Mouse (Mus musculus) intestine, embryonic 14.5 days (tissue): ENCODE measurements around the gene Mblac1. TPM values are rescaled to one million over a fixed set of nuclear protein-coding genes. Genes with fewer than 3 reads are reported as not detected.

Experiments
- ATAC-seq: fragments of 200-750 bp; cut with Nextera tagmentation; replicated peaks from 2 replicates; pipeline ENCODE4 v1.8.0; 2017; ENCODE audit warnings: low read depth, moderate number of reproducible peaks, moderate TSS enrichment, moderate library complexity; ENCODE audit not compliant: low FRiP score, low TSS enrichment
- DNase-seq: peaks from one replicate; pipeline ENCODE4 v3.0.0-alpha.2; 2018; ENCODE audit warnings: low spot score
- H3K27ac ChIP-seq: fragments of 300-500 bp; sonication (generic); 2 replicates; pipeline ENCODE4 v1.5.1; 2014; ENCODE audit warnings: low read depth, mild to moderate bottlenecking, control low read depth
- H3K27me3 ChIP-seq: fragments of 300-500 bp; sonication (generic); replicated peaks from 2 replicates; pipeline ENCODE4 v1.6.1; 2014; ENCODE audit warnings: low read length, control low read depth; ENCODE audit not compliant: control insufficient read depth, insufficient read depth
- H3K36me3 ChIP-seq: fragments of 300-500 bp; sonication (generic); 2 replicates; pipeline ENCODE4 v1.6.1; 2014; ENCODE audit warnings: low read length, control low read depth; ENCODE audit not compliant: control insufficient read depth, insufficient read depth
- H3K4me1 ChIP-seq: fragments of 300-500 bp; sonication (generic); replicated peaks from 2 replicates; pipeline ENCODE4 v1.6.1; 2014; ENCODE audit warnings: low read length, control low read depth, mixed read lengths; ENCODE audit not compliant: control insufficient read depth, insufficient read depth
- H3K4me2 ChIP-seq: fragments of 300-500 bp; sonication (generic); 2 replicates; pipeline ENCODE4 v1.6.1; 2014; ENCODE audit warnings: low read length
- H3K4me3 ChIP-seq: fragments of 300-500 bp; sonication (generic); 2 replicates; pipeline ENCODE4 v1.5.1; 2014; ENCODE audit warnings: low read depth, low read length, control low read depth, mixed read lengths
- H3K9ac ChIP-seq: fragments of 300-500 bp; sonication (generic); 2 replicates; pipeline ENCODE4 v1.6.1; 2014; ENCODE audit warnings: mild to moderate bottlenecking, low read length
- H3K9me3 ChIP-seq: fragments of 300-500 bp; sonication (generic); 2 replicates; pipeline ENCODE4 v1.6.1; 2016; ENCODE audit warnings: low read length, control low read depth; ENCODE audit not compliant: control insufficient read depth
- WGBS: fragments of 180-500 bp; shearing (Covaris S2); extraction: QIAGEN DNeasy Blood & Tissue Kit; methylation state at CpG from one replicate; pipeline ENCODE4 v1.1.7; 2014; 5-methylcytosine and 5-hydroxymethylcytosine counted together
- polyA plus RNA-seq: library from polyadenylated mRNA; unstranded; fragments of >200 nt; fragmentation: Nextera tagmentation; extraction: Ambion mirVana; gene quantifications from 2 replicates; pipeline ENCODE4 v1.2.1, GENCODE M21; 2014

The Mblac1 gene
- 8.4 and 9.7 TPM in 2 replicates for polyA plus RNA-seq

DNA sequence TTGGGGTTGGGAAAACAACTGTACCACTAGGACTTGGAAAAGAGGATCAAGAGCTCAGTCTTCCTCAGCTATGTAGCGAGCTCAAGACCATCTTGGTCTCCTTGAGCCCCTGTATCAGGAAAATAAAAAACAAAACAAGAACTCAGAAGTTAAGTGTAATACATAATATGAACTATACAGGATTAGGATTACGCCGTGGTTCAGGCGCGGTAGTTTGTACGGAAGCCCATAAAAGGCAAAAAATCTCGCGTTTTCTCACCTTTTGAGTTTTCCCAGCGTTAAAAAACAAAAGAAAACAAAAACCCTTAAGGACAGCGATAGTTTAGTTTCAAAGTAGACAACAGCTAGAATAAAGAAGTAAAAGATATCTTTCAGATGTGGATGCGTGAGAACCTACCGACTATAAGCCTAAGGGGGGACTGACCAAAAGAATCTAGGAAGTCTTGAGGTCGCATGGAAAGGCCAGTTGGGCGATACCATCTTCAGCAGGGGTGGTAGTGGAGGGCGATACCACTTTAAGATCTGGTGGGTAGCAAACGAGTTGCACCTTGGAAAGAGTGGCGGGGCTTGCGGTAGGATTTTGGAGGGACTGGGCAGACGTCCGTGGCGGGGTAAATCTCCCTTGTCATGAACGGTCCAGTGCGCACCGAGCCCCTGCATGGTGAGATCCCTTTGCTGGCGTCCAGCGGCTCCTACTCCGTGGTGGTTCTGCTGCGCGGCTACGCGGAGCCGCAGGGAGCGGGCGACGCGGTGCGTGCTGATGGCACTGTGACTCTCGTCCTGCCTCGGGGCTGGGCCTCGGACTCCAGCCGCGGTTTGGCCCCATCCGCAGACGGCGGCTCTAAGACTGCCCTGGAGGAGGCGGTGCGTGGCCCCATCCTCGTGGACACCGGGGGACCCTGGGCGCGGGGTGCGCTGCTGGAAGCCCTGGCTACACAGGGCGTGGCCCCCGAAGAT lies at the start of gene Mblac1:
Mblac1 (plus strand) TSS at position 544 of the 957 bp plus-strand sequence.
- Histone ChIP-seq H3K27me3 (no peaks in the 10 kb centered on the region), H3K9ac (peak within 1 kb of the TSS; percentile 83), H3K27ac (peak within 1 kb of the TSS; percentile 82), H3K4me2 (peak within 1 kb of the TSS; percentile 98), H3K9me3 (no peaks in the 10 kb centered on the region), H3K36me3 (peaks cover 24% of the 10 kb centered on the region), H3K4me3 (peak within 1 kb of the TSS; percentile 76), H3K4me1 (no peaks in the 10 kb centered on the region)
- 9% methylated on average over 54 of the region's 54 CpGs for WGBS
- DNase-seq (peak; percentile 94), ATAC-seq (peak; percentile 80)

DNA sequence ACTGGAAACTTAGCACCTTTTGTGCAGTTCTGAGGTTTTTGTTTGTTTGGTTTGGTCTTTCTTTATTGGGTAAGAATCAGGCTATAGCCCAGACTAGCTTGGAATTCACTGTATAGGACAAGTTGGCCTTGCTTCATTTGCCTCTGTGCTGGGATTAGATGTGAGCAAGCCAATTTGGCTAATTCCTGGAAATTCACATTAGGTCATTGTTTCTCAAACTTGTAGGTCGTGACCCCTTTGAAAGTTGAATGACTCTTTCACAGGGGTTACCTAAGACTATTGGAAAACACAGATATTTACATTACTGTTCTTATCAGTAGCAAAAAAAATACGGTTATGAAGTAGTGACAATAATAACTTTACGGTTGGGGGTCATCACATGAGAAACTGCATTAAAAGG lies 39.7 kb upstream of the Mblac1 start:
- WGBS, result 72% methylated on average over 3 of the region's 3 CpGs
- peak overlapping the region; percentile 94 for H3K9ac ChIP-seq

GRCm38 (mm10) chr5:138155443-138155976 lies 38.6 kb upstream of the Mblac1 start, which contains the start of gene Zfp113:
Gene Zfp113, minus strand, starts transcription at chr5:138155744.
- WGBS, result under 1% methylated on average over 31 of the region's 31 CpGs
- ATAC-seq (peak; percentile 97), DNase-seq (peak; percentile 95)
- no peaks in the 10 kb centered on the region for H3K9me3 ChIP-seq
- peak within 1 kb of the TSS; percentile 94 for H3K9ac ChIP-seq
- peak within 1 kb of the TSS; percentile 79 for H3K4me2 ChIP-seq
- peaks cover 4% of the 10 kb centered on the region; the same call in 1 of the 2 replicates for H3K4me1 ChIP-seq
- peak within 1 kb of the TSS; percentile 88 for H3K27ac ChIP-seq
- peak within 1 kb of the TSS; percentile 96 for H3K4me3 ChIP-seq
- peaks cover 24% of the 10 kb centered on the region for H3K36me3 ChIP-seq
- H3K27me3 ChIP-seq, result no peaks in the 10 kb centered on the region

More for the DNA sequence above, 39.7 kb upstream of the Mblac1 start:
- DNase-seq (no peak), ATAC-seq (no peak)
- H3K9me3 ChIP-seq, result no peaks in the 10 kb centered on the region
- H3K36me3 ChIP-seq, result peaks cover 28% of the 10 kb centered on the region
- peak overlapping the region; percentile 79 for H3K4me2 ChIP-seq
- no peak overlapping the region for H3K27ac ChIP-seq
- no peaks in the 10 kb centered on the region for H3K27me3 ChIP-seq
- H3K4me1 ChIP-seq, result peaks cover 4% of the 10 kb centered on the region; the same call in 1 of the 2 replicates
- H3K4me3 ChIP-seq, result peak overlapping the region; percentile 96

GRCm38 (mm10) chr5:138160224-138160762 lies 33.8 kb upstream of the Mblac1 start:
- WGBS, result 65% methylated on average over 7 of the region's 7 CpGs
- DNase-seq (no peak), ATAC-seq (0 out of 2 replicates have a peak, but pooled peaks have one; percentile 9)
- Histone ChIP-seq H3K4me1 (peaks cover 8% of the 10 kb centered on the region), H3K36me3 (peaks cover 28% of the 10 kb centered on the region), H3K4me3 (peak overlapping the region; percentile 73), H3K9ac (0 out of 2 replicates have a peak overlapping the region, but pooled peaks have one; percentile 12), H3K27me3 (no peaks in the 10 kb centered on the region), H3K4me2 (peak overlapping the region; percentile 85), H3K9me3 (no peaks in the 10 kb centered on the region), H3K27ac (no peak overlapping the region; the same call in 1 of the 2 replicates)

- DNase-seq, result peak; percentile 97
- Histone ChIP-seq H3K27ac (peak within 1 kb of the TSS; percentile 47), H3K4me1 (peaks cover 8% of the 10 kb centered on the region), H3K9ac (peak within 1 kb of the TSS; percentile 71), H3K36me3 (peaks cover 36% of the 10 kb centered on the region), H3K9me3 (no peaks in the 10 kb centered on the region), H3K4me3 (peak within 1 kb of the TSS; percentile 73), H3K27me3 (no peaks in the 10 kb centered on the region), H3K4me2 (peak within 1 kb of the TSS; percentile 85)
- ATAC-seq, result peak; percentile 92
- under 1% methylated on average over 42 of the region's 42 CpGs for WGBS
These were observed 33.1 kb upstream of the Mblac1 start, which contains the start of gene Cops6 for GRCm38 (mm10) chr5:138160842-138161665. Gene Cops6, plus strand, starts transcription at chr5:138161071.

GRCm38 (mm10) chr5:138163046-138163445 lies 31.1 kb upstream of the Mblac1 start:
- Histone ChIP-seq H3K27ac (no peak overlapping the region), H3K4me3 (no peak overlapping the region), H3K9ac (no peak overlapping the region), H3K36me3 (peaks cover 56% of the 10 kb centered on the region), H3K4me1 (peaks cover 8% of the 10 kb centered on the region), H3K27me3 (no peaks in the 10 kb centered on the region), H3K4me2 (no peak overlapping the region), H3K9me3 (no peaks in the 10 kb centered on the region)
- ATAC-seq (no peak), DNase-seq (no peak)
- 69% methylated on average over 6 of the region's 6 CpGs for WGBS

GRCm38 (mm10) chr5:138163610-138164009 lies 30.5 kb upstream of the Mblac1 start:
- no peak overlapping the region for H3K27ac ChIP-seq
- H3K4me1 ChIP-seq, result peaks cover 8% of the 10 kb centered on the region
- H3K36me3 ChIP-seq, result peaks cover 61% of the 10 kb centered on the region
- no peaks in the 10 kb centered on the region for H3K9me3 ChIP-seq
- H3K9ac ChIP-seq, result no peak overlapping the region
- 67% methylated on average over 10 of the region's 10 CpGs for WGBS
- H3K4me2 ChIP-seq, result no peak overlapping the region
- DNase-seq (no peak), ATAC-seq (no peak)
- H3K27me3 ChIP-seq, result no peaks in the 10 kb centered on the region
- H3K4me3 ChIP-seq, result no peak overlapping the region

GRCm38 (mm10) chr5:138165594-138165993 lies 28.5 kb upstream of the Mblac1 start:
- WGBS, result 79% methylated on average over 8 of the region's 8 CpGs
- H3K9ac ChIP-seq, result no peak overlapping the region
- H3K4me3 ChIP-seq, result no peak overlapping the region
- H3K27ac ChIP-seq, result no peak overlapping the region
- no peaks in the 10 kb centered on the region for H3K9me3 ChIP-seq
- DNase-seq, result no peak
- no peak overlapping the region for H3K4me2 ChIP-seq
- peaks cover 18% of the 10 kb centered on the region for H3K4me1 ChIP-seq
- no peaks in the 10 kb centered on the region for H3K27me3 ChIP-seq
- ATAC-seq, result no peak
- peaks cover 74% of the 10 kb centered on the region for H3K36me3 ChIP-seq
